Mouse (Mus musculus) bone marrow macrophage, adult 2 months (primary cell): ENCODE results near the gene Tmem255b.

Source experiments
- CTCF ChIP-seq: IDR thresholded peaks from 2 replicates; pipeline ENCODE4 v1.5.1; 2012; ENCODE audit warnings: low read depth, mild to moderate bottlenecking, low read length, moderate library complexity
- POLR2A ChIP-seq: IDR thresholded peaks from 2 replicates; pipeline ENCODE4 v1.6.1; 2012; ENCODE audit warnings: mild to moderate bottlenecking, low read depth, low read length, borderline replicate concordance

DNA sequence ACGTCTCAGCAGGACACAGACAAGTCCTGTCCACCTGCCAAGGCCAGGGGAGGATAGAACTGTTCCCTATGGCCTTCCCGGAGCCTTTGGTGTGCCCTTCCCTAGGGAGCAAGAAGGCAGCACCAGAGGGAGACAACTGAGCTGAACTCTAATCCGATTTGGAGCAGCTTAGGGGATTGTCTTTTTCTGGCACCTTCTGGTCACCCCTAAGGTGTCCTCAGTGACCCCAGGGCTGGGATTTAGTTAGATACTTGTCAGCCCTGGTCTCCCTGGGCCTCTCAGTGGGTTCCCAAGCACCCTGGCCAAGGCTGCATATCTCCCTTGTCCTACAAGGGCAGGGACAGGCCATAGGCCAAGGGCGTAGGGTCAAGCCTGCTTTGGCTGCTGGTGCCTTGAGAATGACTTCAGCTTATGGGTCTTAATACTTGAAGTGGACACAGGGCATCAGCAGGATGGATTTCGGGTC lies 30.3 kb upstream of the Tmem255b start, which contains the start of gene Grk1:
- TF ChIP-seq CTCF: no peak
- TF ChIP-seq POLR2A: no peak
